Mouse (Mus musculus): ENCODE measurements around the gene Anks4b. TPM values are rescaled to one million over a fixed set of nuclear protein-coding genes. Genes with fewer than 3 reads are reported as not detected.

Anks4b gene
- total and polyA plus RNA-seq, 3 experiments: not detected

DNA sequence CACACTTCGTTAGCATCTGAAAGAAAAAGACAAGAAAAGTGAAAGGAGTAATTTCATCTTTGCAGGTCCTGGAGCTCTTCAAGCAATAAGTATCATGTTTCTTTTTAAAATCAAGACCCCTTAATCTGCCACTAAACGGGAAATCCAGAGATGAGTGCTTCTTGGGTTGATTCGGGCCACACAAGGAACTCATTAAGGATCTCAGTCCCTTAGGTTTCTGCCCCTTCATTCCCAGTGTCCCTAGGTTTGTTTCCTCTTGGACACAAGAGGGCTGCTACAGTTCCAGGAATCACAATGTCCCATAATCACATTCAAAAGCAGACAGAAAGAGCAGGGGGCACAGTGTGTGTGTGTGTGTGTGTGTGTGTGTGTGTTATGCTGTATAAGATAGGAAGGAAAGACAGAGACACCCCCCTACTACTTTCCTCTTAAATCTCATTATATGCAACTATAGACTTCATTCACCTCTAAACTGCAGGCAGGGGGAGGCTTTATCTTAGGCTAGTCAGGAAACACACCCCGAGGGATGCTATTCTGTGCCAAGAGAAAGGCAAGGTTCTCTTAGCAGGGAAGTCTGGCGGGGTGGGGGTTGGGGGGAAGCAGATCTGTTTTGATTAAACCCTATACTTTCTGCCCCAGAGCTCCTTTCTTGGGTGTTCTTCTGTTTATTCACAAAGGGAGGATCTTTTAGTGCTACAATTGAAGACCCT lies 46.5 kb upstream of the Anks4b start:
- no peak for DNase-seq (ENCODE audit: low read depth, low spot score)

DNA sequence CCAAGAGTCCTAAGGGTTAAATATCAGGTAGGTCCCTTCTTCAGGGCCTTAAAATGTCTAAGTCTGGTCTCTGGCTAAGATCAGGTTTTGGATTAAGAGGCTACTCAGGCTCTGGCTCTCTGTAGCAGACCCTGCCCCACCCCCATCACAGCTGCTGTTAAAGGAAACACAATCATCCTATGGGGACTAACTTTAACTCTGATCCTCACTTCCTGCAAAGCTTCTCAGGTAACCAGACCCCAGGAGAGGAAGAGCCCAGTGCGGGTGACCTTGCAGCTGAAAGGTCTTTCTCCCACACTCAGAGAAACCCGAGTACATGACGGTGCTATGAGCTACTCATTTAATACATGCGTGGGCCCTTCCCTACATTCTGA lies 46.0 kb upstream of the Anks4b start:
- no peak for DNase-seq (ENCODE audit: low read depth, low spot score)
- Histone ChIP-seq H3K4me1 (ENCODE audit: control insufficient read depth in 1 of 2, insufficient read depth in 2 of 2, low read length in 2 of 2) (no peaks in the 10 kb centered on the region), H3K4me3 (ENCODE audit: control insufficient read depth in 1 of 2, insufficient read depth in 1 of 2, low read depth in 2 of 2, low read length in 2 of 2) (no peak overlapping the region), H3K79me2 (ENCODE audit: control insufficient read depth, insufficient read depth, low read length, poor library complexity) (no peaks in the 10 kb centered on the region), H3K27ac (ENCODE audit: control insufficient read depth, low read depth, low read length) (no peak overlapping the region), H3K27me3 (ENCODE audit: control insufficient read depth in 1 of 2, insufficient read depth in 2 of 2, low read length in 2 of 2) (no peaks in the 10 kb centered on the region), H3K9ac (ENCODE audit: control insufficient read depth, low read depth, low read length, poor library complexity, severe bottlenecking) (no peak overlapping the region), H3K36me3 (ENCODE audit: control insufficient read depth in 1 of 2, insufficient read depth in 2 of 2, low read length in 2 of 2) (no peaks in the 10 kb centered on the region), H3K9me3 (replicated peaks; ENCODE audit: insufficient read depth, low read length) (no peaks in the 10 kb centered on the region)
- TF ChIP-seq GABPA (IDR thresholded peaks at IDR 0.05; ENCODE audit: low read depth, low read length) (no peak), USF2 (IDR thresholded peaks at IDR 0.05; ENCODE audit: borderline replicate concordance in 1 of 2, insufficient read depth in 1 of 2, low read depth in 1 of 2, low read length in 2 of 2) (no peak)

More for the DNA sequence above, 46.5 kb upstream of the Anks4b start:
- Histone ChIP-seq H3K9ac (ENCODE audit: control insufficient read depth, low read depth, low read length, poor library complexity, severe bottlenecking) (no peak overlapping the region), H3K4me1 (ENCODE audit: control insufficient read depth in 1 of 2, insufficient read depth in 2 of 2, low read length in 2 of 2) (no peaks in the 10 kb centered on the region), H3K9me3 (replicated peaks; ENCODE audit: insufficient read depth, low read length) (no peaks in the 10 kb centered on the region), H3K36me3 (ENCODE audit: control insufficient read depth in 1 of 2, insufficient read depth in 2 of 2, low read length in 2 of 2) (no peaks in the 10 kb centered on the region), H3K79me2 (ENCODE audit: control insufficient read depth, insufficient read depth, low read length, poor library complexity) (no peaks in the 10 kb centered on the region), H3K27me3 (ENCODE audit: control insufficient read depth in 1 of 2, insufficient read depth in 2 of 2, low read length in 2 of 2) (no peaks in the 10 kb centered on the region), H3K27ac (ENCODE audit: control insufficient read depth, low read depth, low read length) (no peak overlapping the region), H3K4me3 (ENCODE audit: control insufficient read depth in 1 of 2, insufficient read depth in 1 of 2, low read depth in 2 of 2, low read length in 2 of 2) (no peak overlapping the region)
- TF ChIP-seq MYC (IDR thresholded peaks at IDR 0.05; ENCODE audit: low read depth, low read length): no peak
- no peak for TF ChIP-seq USF1 (IDR thresholded peaks at IDR 0.05; ENCODE audit: low read depth, low read length)
- TF ChIP-seq MAX (IDR thresholded peaks at IDR 0.05; ENCODE audit: low read length): no peak
- no peak for TF ChIP-seq CHD2 (IDR thresholded peaks at IDR 0.05; ENCODE audit: low read length)
- TF ChIP-seq EP300 (IDR thresholded peaks at IDR 0.05; ENCODE audit: low read depth in 1 of 2, low read length in 2 of 2): no peak
- no peak for TF ChIP-seq ZC3H11A (IDR thresholded peaks at IDR 0.05; ENCODE audit: low read depth, low read length)
- no peak for TF ChIP-seq TBP (IDR thresholded peaks at IDR 0.05; ENCODE audit: low read depth, low read length)
- no peak for TF ChIP-seq MYB (IDR thresholded peaks at IDR 0.05; ENCODE audit: low read depth, low read length)
- no peak for TF ChIP-seq NRF1 (IDR thresholded peaks at IDR 0.05; ENCODE audit: insufficient read depth, low read depth, low read length, poor library complexity, severe bottlenecking)
- no peak for TF ChIP-seq RAD21 (IDR thresholded peaks at IDR 0.05; ENCODE audit: low read depth, low read length)
- no peak for TF ChIP-seq ETS1 (IDR thresholded peaks at IDR 0.05; ENCODE audit: low read depth, low read length)
- TF ChIP-seq UBTF (IDR thresholded peaks at IDR 0.05; ENCODE audit: borderline replicate concordance, insufficient read depth, low read depth, low read length): no peak
- TF ChIP-seq TAL1 (IDR thresholded peaks at IDR 0.05; ENCODE audit: low read length): no peak

Measured in MEL (cell line).